Mouse (Mus musculus) monocyte, adult 2 months (primary cell): ENCODE results near the gene Rad51b.

Experiments
- DNase-seq, 2 experiments: peaks; one replicate each; pipeline ENCODE4 v3.0.0; 2022; ENCODE audit warnings: low spot score in 2 of 2, low read depth in 1 of 2

Rad51b gene

GRCm38 (mm10) chr12:79524941-79525871 lies 228.1 kb downstream of the Rad51b start:
- DNase-seq = no peak

GRCm38 (mm10) chr12:79525872-79526271 lies 228.8 kb downstream of the Rad51b start:
- DNase-seq = no peak

- DNase-seq = no peak
These were observed 230.1 kb downstream of the Rad51b start for GRCm38 (mm10) chr12:79527222-79527621.

- DNase-seq = no peak
These were observed 233.3 kb downstream of the Rad51b start for GRCm38 (mm10) chr12:79530275-79530902.

- no peak for DNase-seq
These were observed 235.0 kb downstream of the Rad51b start for GRCm38 (mm10) chr12:79531809-79532798.

GRCm38 (mm10) chr12:79534778-79535177 lies 237.7 kb downstream of the Rad51b start:
- DNase-seq = no peak

- DNase-seq = no peak
These were observed 238.7 kb downstream of the Rad51b start for GRCm38 (mm10) chr12:79535532-79536437.

- DNase-seq = no peak
These were observed 243.1 kb downstream of the Rad51b start for GRCm38 (mm10) chr12:79540176-79540575.

- DNase-seq = no peak
These were observed 244.5 kb downstream of the Rad51b start for GRCm38 (mm10) chr12:79541581-79541980.

- DNase-seq = no peak
These were observed 248.0 kb downstream of the Rad51b start for GRCm38 (mm10) chr12:79545063-79545462.

- DNase-seq = no peak
These were observed 250.5 kb downstream of the Rad51b start for GRCm38 (mm10) chr12:79547556-79547955.

- no peak for DNase-seq
These were observed 251.7 kb downstream of the Rad51b start for GRCm38 (mm10) chr12:79548607-79549330.

GRCm38 (mm10) chr12:79550049-79550682 lies 253.1 kb downstream of the Rad51b start:
- DNase-seq = no peak

GRCm38 (mm10) chr12:79551274-79551673 lies 254.2 kb downstream of the Rad51b start:
- no peak for DNase-seq

- DNase-seq = no peak
These were observed 256.0 kb downstream of the Rad51b start for GRCm38 (mm10) chr12:79553056-79553455.

GRCm38 (mm10) chr12:79557904-79558303 lies 260.8 kb downstream of the Rad51b start:
- DNase-seq = no peak

- no peak for DNase-seq
These were observed 261.6 kb downstream of the Rad51b start for GRCm38 (mm10) chr12:79558711-79559110.

- DNase-seq = no peak
These were observed 262.4 kb downstream of the Rad51b start for GRCm38 (mm10) chr12:79559410-79560015.
